Mouse (Mus musculus) cerebellum, adult 9-11 months (tissue): Measurements from ENCODE around the gene Rassf8.

Source experiments
- DNase-seq: peaks from one replicate; pipeline ENCODE4 v3.0.0; 2022

The Rassf8 gene

GRCm38 (mm10) chr6:145747671-145748640 is 1.4 kb downstream of the Rassf8 start:
- DNase-seq, result peak; percentile 44

DNA sequence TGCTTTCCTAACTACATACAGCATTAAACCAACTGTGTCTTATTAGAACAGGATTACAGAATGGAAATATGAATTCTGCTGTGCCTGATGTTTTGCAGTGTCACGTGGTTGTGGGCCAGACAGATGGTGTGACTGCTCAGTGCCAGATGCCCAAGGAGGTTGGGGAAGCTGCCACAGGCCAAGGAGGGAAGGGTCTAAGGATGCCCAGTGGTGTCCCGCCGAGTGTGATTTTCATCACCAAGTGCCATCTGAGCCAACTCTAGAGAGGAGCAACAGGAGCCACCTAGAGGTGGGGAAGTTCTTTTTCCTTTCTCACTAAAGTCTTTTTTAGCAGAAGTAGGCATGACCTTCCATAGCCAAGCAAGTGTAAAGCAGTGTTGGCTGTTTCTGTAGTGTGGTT is 3.8 kb downstream of the Rassf8 start:
- DNase-seq, result no peak

GRCm38 (mm10) chr6:145753296-145753695 is 6.7 kb downstream of the Rassf8 start:
- DNase-seq, result no peak

- DNase-seq, result peak; percentile 62
Measured at GRCm38 (mm10) chr6:145754416-145754815, 7.9 kb downstream of the Rassf8 start.

DNA sequence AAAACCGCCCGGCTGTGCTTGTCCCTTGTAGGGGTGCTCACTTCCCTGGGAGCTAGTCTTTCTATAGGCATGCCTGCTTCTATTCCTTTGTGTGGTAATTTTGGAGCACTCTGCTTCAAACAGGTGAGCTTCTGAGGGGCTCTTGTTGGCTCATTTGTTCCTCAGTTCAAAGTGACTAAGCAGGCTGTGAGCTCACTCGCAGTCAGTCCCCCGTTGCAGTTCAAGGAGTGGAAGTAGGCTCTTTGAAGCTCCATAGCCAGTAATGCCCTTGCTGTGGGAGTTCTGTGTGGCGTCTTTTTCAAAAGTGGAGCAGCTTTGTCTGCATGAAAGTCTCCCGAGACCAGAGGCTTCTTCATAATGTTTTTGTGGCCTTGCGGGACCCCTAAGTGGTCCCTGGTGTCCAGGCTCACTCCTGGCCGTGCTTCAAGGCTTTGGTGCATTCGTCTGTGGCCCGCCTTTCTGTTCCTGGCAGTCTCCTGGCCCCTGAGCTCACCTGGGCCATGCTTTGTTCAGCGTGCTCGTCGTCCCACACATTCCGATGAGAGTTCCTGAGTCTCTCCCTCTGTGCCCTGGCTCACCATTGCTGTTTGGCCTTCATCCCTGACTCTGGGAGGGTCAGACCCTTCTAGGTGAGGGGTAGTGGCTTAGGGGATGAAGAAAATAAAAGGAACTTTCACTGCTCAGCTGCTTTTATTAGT is 9.5 kb downstream of the Rassf8 start:
- DNase-seq, result no peak

GRCm38 (mm10) chr6:145756640-145757005 is 10.1 kb downstream of the Rassf8 start:
- DNase-seq, result no peak

- DNase-seq, result no peak
Measured at GRCm38 (mm10) chr6:145757346-145757745, 10.8 kb downstream of the Rassf8 start.

GRCm38 (mm10) chr6:145758685-145759084 is 12.1 kb downstream of the Rassf8 start:
- DNase-seq, result no peak

- DNase-seq, result no peak
Measured at GRCm38 (mm10) chr6:145759432-145759831, 12.9 kb downstream of the Rassf8 start.

- DNase-seq, result no peak
Measured at GRCm38 (mm10) chr6:145760246-145761016, 13.9 kb downstream of the Rassf8 start.

- DNase-seq, result no peak
Measured at GRCm38 (mm10) chr6:145761151-145761935, 14.8 kb downstream of the Rassf8 start.

DNA sequence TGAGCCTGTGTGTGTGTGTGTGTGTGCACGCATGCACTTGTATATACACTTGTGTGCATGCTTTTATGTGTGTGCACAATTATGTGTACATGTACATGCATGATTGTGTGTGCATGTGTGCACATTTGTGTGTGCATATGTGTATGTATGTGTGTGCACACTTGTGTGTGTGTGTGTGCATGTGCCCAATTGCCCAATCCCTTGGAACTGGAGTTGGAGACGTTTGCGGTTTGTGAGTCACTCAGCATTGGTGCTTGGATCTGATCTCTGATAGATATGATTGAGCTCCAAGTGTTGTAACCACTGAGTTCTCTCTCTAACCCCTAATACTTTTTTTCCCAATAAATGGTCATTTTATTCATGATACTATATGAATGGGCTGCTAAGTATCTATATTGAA is 15.5 kb downstream of the Rassf8 start:
- no peak for DNase-seq

DNA sequence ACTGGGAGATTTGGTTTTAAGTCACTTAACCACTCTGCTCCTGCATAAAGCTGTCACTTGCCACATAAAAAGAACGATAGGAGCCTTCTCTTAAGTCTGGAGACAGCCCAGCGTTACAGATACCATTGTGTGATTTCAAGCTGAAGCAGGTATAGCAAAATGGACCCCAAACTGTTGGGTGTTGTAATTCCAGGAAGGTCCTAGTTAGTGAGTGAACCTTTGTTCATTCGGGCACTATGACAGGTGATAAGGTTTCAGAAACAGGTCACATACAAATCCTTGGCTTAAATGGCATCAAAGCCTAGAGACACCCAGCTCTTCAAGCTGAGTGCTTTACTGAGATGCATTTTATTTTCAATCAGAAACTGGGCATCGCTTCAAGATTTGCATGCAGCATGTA is 16.5 kb downstream of the Rassf8 start:
- no peak for DNase-seq

DNA sequence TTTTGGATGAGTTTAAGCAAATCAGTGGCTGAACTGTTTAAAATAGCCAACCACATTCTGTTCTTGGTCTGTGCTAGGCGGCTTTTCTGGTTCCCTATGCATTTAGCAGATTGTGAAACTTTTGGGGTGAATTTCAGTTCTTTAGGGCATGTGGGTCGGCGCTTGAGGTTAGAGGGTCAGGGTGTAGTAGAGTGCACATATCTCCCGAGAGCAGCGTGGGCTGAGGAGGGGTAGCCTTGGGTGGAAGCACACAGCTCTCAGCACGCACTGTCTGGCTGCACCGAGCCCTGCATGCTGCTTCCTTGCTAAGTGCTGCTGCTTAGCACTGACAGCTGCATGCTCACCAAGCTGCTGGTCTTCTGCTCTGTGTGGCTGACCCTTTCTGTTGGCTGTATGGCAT is 18.5 kb downstream of the Rassf8 start:
- DNase-seq, result no peak

- no peak for DNase-seq
Measured at GRCm38 (mm10) chr6:145766971-145767370, 20.4 kb downstream of the Rassf8 start.

GRCm38 (mm10) chr6:145767637-145768036 is 21.1 kb downstream of the Rassf8 start:
- DNase-seq, result no peak

GRCm38 (mm10) chr6:145768671-145769292 is 22.2 kb downstream of the Rassf8 start:
- DNase-seq, result peak; percentile 50

DNA sequence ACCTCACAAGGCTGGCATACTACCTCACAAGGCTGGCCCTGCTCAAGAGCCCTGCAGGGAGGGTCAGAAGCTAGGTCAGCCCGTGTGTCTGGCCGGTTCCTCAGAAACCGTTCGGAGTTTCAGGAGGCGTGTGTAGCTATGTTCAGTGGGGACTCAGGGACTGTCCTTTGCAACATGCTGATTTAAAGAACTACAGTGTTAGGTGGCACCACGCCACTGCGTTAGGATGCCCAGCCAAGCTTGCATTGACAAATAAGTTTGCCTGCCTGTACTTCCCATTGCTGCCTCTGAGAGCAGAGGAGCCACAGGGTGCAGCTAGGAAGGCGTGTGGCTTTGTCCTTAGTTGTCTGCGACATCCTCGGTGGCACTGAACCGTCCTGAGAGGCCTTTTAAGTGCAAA is 23.3 kb downstream of the Rassf8 start:
- no peak for DNase-seq

GRCm38 (mm10) chr6:145770272-145771000 is 23.9 kb downstream of the Rassf8 start:
- DNase-seq, result no peak

DNA sequence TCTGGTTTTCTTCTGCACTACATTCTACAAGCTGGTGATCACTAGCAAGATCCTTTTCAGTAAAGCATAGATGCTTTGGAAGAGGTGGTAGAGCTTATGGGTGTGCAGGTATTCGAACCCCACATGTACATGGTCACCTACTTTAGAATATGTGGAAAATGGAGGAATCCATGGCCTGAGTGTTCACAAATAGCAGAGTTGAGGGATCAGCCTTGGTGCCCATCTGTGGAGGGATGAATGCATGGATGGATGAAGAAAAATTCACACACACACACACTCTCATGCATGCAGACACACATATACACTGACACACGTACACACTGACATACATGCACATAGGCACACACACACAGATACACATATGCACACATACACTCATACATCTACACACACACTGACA is 27.9 kb downstream of the Rassf8 start:
- no peak for DNase-seq

DNA sequence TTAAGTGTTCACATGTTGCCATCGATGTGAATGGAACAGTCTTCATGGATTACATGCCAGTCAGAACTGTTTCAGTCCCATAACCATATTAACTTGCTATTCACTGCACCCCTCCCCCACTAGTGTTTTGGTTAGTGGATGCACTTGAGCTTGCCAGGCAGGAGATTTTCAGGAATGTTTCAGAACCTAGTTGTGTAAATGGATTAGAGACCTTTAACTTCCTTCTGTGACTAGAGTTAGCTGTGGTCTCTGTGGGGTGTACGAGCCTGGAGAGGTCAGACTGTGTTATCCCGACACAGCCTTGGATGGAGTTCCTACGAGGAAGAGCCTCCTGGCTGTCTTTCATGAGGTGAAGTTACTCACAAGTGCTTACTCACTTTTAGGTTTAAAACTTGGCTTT is 29.7 kb downstream of the Rassf8 start:
- DNase-seq, result no peak
